ENCODE assay signal across 22 mouse cellular contexts in genomic region chr10:107933527-107933926, GRCm38 (mm10). TPM values are rescaled to one million over a fixed set of nuclear protein-coding genes. Genes with fewer than 3 reads are reported as not detected.
DNase-seq lines count a peak whose midpoint lies in the region; ATAC-seq lines count a peak whose summit lies in the region.
"Had no signal": no experiment of that assay in that cellular context is flagged by ENCODE, and none has a peak within 500 bp of the region (broad histone marks: within the 10 kb centered on the region; RNA-seq: fewer than 3 reads in every experiment).

No protein-coding gene starts in this region.

- H3K9me3 ChIP-seq in midbrain, embryonic 14.5 days (ENCODE audit: control insufficient read depth, low read length) = no peaks in the 10 kb centered on the region
- H3K9me3 ChIP-seq: embryonic facial prominence, embryonic 12.5 days; forebrain, embryonic 15.5 days; heart, embryonic 15.5 days had no signal

- H3K4me3 ChIP-seq in midbrain, embryonic 14.5 days (replicated peaks; ENCODE audit: low read depth, low read length) = no peak overlapping the region
- H3K4me3 ChIP-seq: embryonic facial prominence, embryonic 12.5 days; forebrain, embryonic 15.5 days; heart, adult 2 months; heart, embryonic 15.5 days had no signal

- H3K27ac ChIP-seq in midbrain, embryonic 14.5 days (replicated peaks; ENCODE audit: low read depth, low read length) = no peak overlapping the region
- H3K27ac ChIP-seq: embryonic facial prominence, embryonic 12.5 days; forebrain, embryonic 15.5 days; hindbrain, embryonic 14.5 days had no signal

- no peak for ATAC-seq in midbrain, embryonic 14.5 days (ENCODE audit: low FRiP score, low TSS enrichment)
- ATAC-seq: forebrain, embryonic 15.5 days; intestine, embryonic 16.5 days had no signal

- H3K4me2 ChIP-seq in midbrain, embryonic 14.5 days (ENCODE audit: low read length) = no peak overlapping the region
- H3K4me2 ChIP-seq: embryonic facial prominence, embryonic 12.5 days; forebrain, embryonic 15.5 days; heart, embryonic 11.5 days; heart, embryonic 15.5 days; hindbrain, embryonic 14.5 days had no signal

- H3K36me3 ChIP-seq in midbrain, embryonic 14.5 days (ENCODE audit: control insufficient read depth, insufficient read depth, low read length) = no peaks in the 10 kb centered on the region
- H3K36me3 ChIP-seq: embryonic facial prominence, embryonic 12.5 days; forebrain, embryonic 15.5 days; heart, embryonic 15.5 days had no signal

- H3K4me1 ChIP-seq in midbrain, embryonic 14.5 days (ENCODE audit: control insufficient read depth, insufficient read depth, low read length) = no peaks in the 10 kb centered on the region
- H3K4me1 ChIP-seq: forebrain, embryonic 15.5 days had no signal

- DNase-seq in 416B (ENCODE audit: low read depth) = peak; percentile 79
- peak; percentile 16 for DNase-seq in CD4-positive helper T cell, adult 2 months (ENCODE audit: low read depth, low spot score)
- DNase-seq in induced T-regulatory cell, adult 2 months (ENCODE audit: low read depth) = peak; percentile 43
- no peak for DNase-seq in midbrain, embryonic 14.5 days
- no peak for DNase-seq in urinary bladder, postnatal 36 days (ENCODE audit: low spot score in 2 of 2)
- no peak for DNase-seq in gastrocnemius, adult 18-20 months (ENCODE audit: low spot score)
- DNase-seq: adrenal gland, adult 8-10 months; cerebellum, adult 11 months; cerebellum, adult 9-10 months; cerebellum, postnatal 25 days; gastrocnemius, postnatal 10 days; heart, adult 2 months; heart, postnatal 14 days had no signal

- no peak overlapping the region for H3K9ac ChIP-seq in midbrain, embryonic 14.5 days (replicated peaks; ENCODE audit: low read length)
- H3K9ac ChIP-seq: embryonic facial prominence, embryonic 12.5 days; forebrain, embryonic 15.5 days; heart, embryonic 15.5 days; hindbrain, embryonic 14.5 days had no signal

- H3K27me3 ChIP-seq in midbrain, embryonic 14.5 days (ENCODE audit: control insufficient read depth, insufficient read depth, low read length) = no peaks in the 10 kb centered on the region
- H3K27me3 ChIP-seq: embryonic facial prominence, embryonic 12.5 days; forebrain, embryonic 15.5 days; heart, embryonic 15.5 days had no signal

- 89% methylated on average over 1 of the region's 1 CpGs for WGBS in midbrain, embryonic 14.5 days

RNA-seq across cellular contexts. Expression of gene Otogl, which starts 21.6 kb away (rescaled TPM):
- 0.03 and 0.07 TPM in 2 replicates for polyA plus RNA-seq in midbrain, embryonic 14.5 days (2014; fragmentation: Nextera tagmentation; extraction: Ambion mirVana)
- total RNA-seq in gastrocnemius, adult 18-20 months (2021) = under 1 TPM; 0.02 TPM
- total RNA-seq: hematopoietic stem cell, adult 5-6 weeks; MEL had no signal
- polyA plus RNA-seq: forebrain, embryonic 11.5 days had no signal

Comparison
In these comparisons a context has a peak if more than half of its experiments do, and no peak if none do; other contexts are left out.
1. DNase-seq: peak in 416B (single experiment), CD4-positive helper T cell, adult 2 months (single experiment) and induced T-regulatory cell, adult 2 months (single experiment); none in midbrain, embryonic 14.5 days (single experiment), urinary bladder, postnatal 36 days (0 of 2) and gastrocnemius, adult 18-20 months (single experiment).